Mouse (Mus musculus): ENCODE results near the gene Bean1.
A peak's percentile ranks its signal among the peaks of the same experiment; 100 is the strongest.

The Bean1 gene

GRCm38 (mm10) chr8:104171050-104171620 is 893 bp downstream of the Bean1 start:
- no peak for DNase-seq (ENCODE audit: low read depth, low spot score)

GRCm38 (mm10) chr8:104172420-104172819 is 2.2 kb downstream of the Bean1 start:
- no peak for DNase-seq (ENCODE audit: low read depth, low spot score)

GRCm38 (mm10) chr8:104175848-104176527 is 5.7 kb downstream of the Bean1 start:
- DNase-seq (ENCODE audit: low read depth, low spot score): peak; percentile 16

- DNase-seq (ENCODE audit: low read depth, low spot score): peak; percentile 44
Observed at GRCm38 (mm10) chr8:104177054-104177453, 6.8 kb downstream of the Bean1 start.

GRCm38 (mm10) chr8:104184905-104185304 is 14.7 kb downstream of the Bean1 start:
- no peak for DNase-seq (ENCODE audit: low read depth, low spot score)

- no peak for DNase-seq (ENCODE audit: low read depth, low spot score)
Observed at GRCm38 (mm10) chr8:104186827-104187226, 16.6 kb downstream of the Bean1 start.

GRCm38 (mm10) chr8:104187622-104188021 is 17.4 kb downstream of the Bean1 start:
- no peak for DNase-seq (ENCODE audit: low read depth, low spot score)

GRCm38 (mm10) chr8:104188459-104188858 is 18.2 kb downstream of the Bean1 start:
- DNase-seq (ENCODE audit: low read depth, low spot score): no peak

GRCm38 (mm10) chr8:104190777-104191468 is 20.7 kb downstream of the Bean1 start:
- no peak for DNase-seq (ENCODE audit: low read depth, low spot score)

- DNase-seq (ENCODE audit: low read depth, low spot score): peak; percentile 88
Observed at GRCm38 (mm10) chr8:104191496-104191895, 21.3 kb downstream of the Bean1 start.

- no peak for DNase-seq (ENCODE audit: low read depth, low spot score)
Observed at GRCm38 (mm10) chr8:104199802-104200201, 29.6 kb downstream of the Bean1 start.

- DNase-seq (ENCODE audit: low read depth, low spot score): peak; percentile 17
Observed at GRCm38 (mm10) chr8:104201622-104202021, 31.4 kb downstream of the Bean1 start.

GRCm38 (mm10) chr8:104202320-104202719 is 32.1 kb downstream of the Bean1 start:
- DNase-seq (ENCODE audit: low read depth, low spot score): no peak

GRCm38 (mm10) chr8:104205292-104205691 is 35.0 kb downstream of the Bean1 start:
- no peak for DNase-seq (ENCODE audit: low read depth, low spot score)

- DNase-seq (ENCODE audit: low read depth, low spot score): no peak
Observed at GRCm38 (mm10) chr8:104217601-104218000, 47.4 kb downstream of the Bean1 start.

GRCm38 (mm10) chr8:104219079-104219478 is 48.8 kb downstream of the Bean1 start:
- peak; percentile 55 for DNase-seq (ENCODE audit: low read depth, low spot score)

GRCm38 (mm10) chr8:104219806-104220205 is 49.6 kb downstream of the Bean1 start:
- peak; percentile 89 for DNase-seq (ENCODE audit: low read depth, low spot score)

GRCm38 (mm10) chr8:104227048-104227447 is 56.8 kb downstream of the Bean1 start:
- DNase-seq (ENCODE audit: low read depth, low spot score): no peak

GRCm38 (mm10) chr8:104230377-104230776 is 60.1 kb downstream of the Bean1 start:
- DNase-seq (ENCODE audit: low read depth, low spot score): no peak

- DNase-seq (ENCODE audit: low read depth, low spot score): no peak
Observed at GRCm38 (mm10) chr8:104232039-104232438, 61.8 kb downstream of the Bean1 start.

- no peak for DNase-seq (ENCODE audit: low read depth, low spot score)
Observed at GRCm38 (mm10) chr8:104232919-104233318, 62.7 kb downstream of the Bean1 start.

GRCm38 (mm10) chr8:104234573-104234972 is 64.3 kb downstream of the Bean1 start:
- DNase-seq (ENCODE audit: low read depth, low spot score): peak; percentile 43

GRCm38 (mm10) chr8:104239418-104239861 is 69.2 kb downstream of the Bean1 start:
- no peak for DNase-seq (ENCODE audit: low read depth, low spot score)

Measured in 3T3-L1 (cell line).